9 mouse cellular contexts compared by ENCODE assay signal in genomic region chr14:75456489-75457220, GRCm38 (mm10). TPM values are rescaled to one million over a fixed set of nuclear protein-coding genes. Genes with fewer than 3 reads are reported as not detected.
DNase-seq lines count a peak whose midpoint lies in the region; ATAC-seq lines count a peak whose summit lies in the region.
"Had no signal": no experiment of that assay in that cellular context is flagged by ENCODE, and none has a peak within 500 bp of the region (broad histone marks: within the 10 kb centered on the region; RNA-seq: fewer than 3 reads in every experiment).

No protein-coding gene starts in this region.

- H3K9me3 ChIP-seq in midbrain, embryonic 16.5 days (replicated peaks; ENCODE audit: control insufficient read depth, low read length, poor library complexity, severe bottlenecking): no peaks in the 10 kb centered on the region

- peak overlapping the region; percentile 53 for H3K4me3 ChIP-seq in midbrain, embryonic 16.5 days (ENCODE audit: low read depth, low read length)

- H3K4me1 ChIP-seq in midbrain, embryonic 16.5 days (ENCODE audit: control insufficient read depth, insufficient read depth, low read length): peaks cover 36% of the 10 kb centered on the region

- intact Hi-C loops in left cerebral cortex, postnatal 4 days (cut with DNase I): loop anchor here (5.0 kb wide), 1 partner anchor 71 kb away; no protein-coding TSS in a partner anchor

- peak; percentile 77 for ATAC-seq in frontal cortex, adult (ENCODE audit: low TSS enrichment)
- ATAC-seq in midbrain, embryonic 16.5 days: peak; percentile 77

- no peaks in the 10 kb centered on the region for H3K27me3 ChIP-seq in midbrain, embryonic 16.5 days (ENCODE audit: control insufficient read depth, insufficient read depth, low read depth, low read length)

- peak overlapping the region; percentile 94 for H3K4me2 ChIP-seq in midbrain, embryonic 16.5 days (ENCODE audit: low read length)

- DNase-seq in heart, adult 11 months: peak; percentile 87
- no peak for DNase-seq in heart, adult 8-10 months (ENCODE audit: low spot score)
- peak; percentile 36 for DNase-seq in cerebellum, adult 8-10 months
- DNase-seq in induced T-regulatory cell, adult 2 months (ENCODE audit: low read depth): peak; percentile 82
- DNase-seq in left cerebral cortex, postnatal 4 days: peak; percentile 45
- DNase-seq in testis, postnatal 14 days (ENCODE audit: low spot score): peak; percentile 21

- H3K9ac ChIP-seq in midbrain, embryonic 16.5 days (ENCODE audit: low read depth, low read length): peak overlapping the region; percentile 63

- no peaks in the 10 kb centered on the region for H3K36me3 ChIP-seq in midbrain, embryonic 16.5 days (ENCODE audit: control insufficient read depth, insufficient read depth, low read length)

- 1% methylated on average over 13 of the region's 13 CpGs for WGBS in midbrain, embryonic 16.5 days

- peak overlapping the region; percentile 76 for H3K27ac ChIP-seq in midbrain, embryonic 16.5 days (ENCODE audit: low read length)

RNA-seq across cellular contexts. Expression of gene Siah3, which starts 0.9 kb away (rescaled TPM):
- total RNA-seq in heart, adult 8-10 months (2022): not detected
- total RNA-seq in left cerebral cortex, postnatal 4 days (2021): 10 to 100 TPM in 1 of 2 experiments, 1 to 10 TPM in 1; 9.5 to 10.1 TPM
- polyA plus RNA-seq in midbrain, embryonic 16.5 days (2015; fragmentation: Nextera tagmentation; extraction: Ambion mirVana): 2.7 and 3.0 TPM in 2 replicates
- total RNA-seq: heart, postnatal 36 days had no signal

Comparison
In these comparisons a context has a peak if more than half of its experiments do, and no peak if none do; other contexts are left out.
1. RNA of gene Siah3, which starts 0.9 kb away (total RNA-seq): 9.5 to 10.1 TPM in left cerebral cortex, postnatal 4 days; not detected in heart, adult 8-10 months; every median in the first group is over 10 times any median in the second.